Mouse (Mus musculus) MEL (cell line): Measurements from ENCODE around the gene Tab1.

Source experiments
- CTCF ChIP-seq, 3 experiments: IDR thresholded peaks in 2 of 3; conservative IDR thresholded peaks in 1 of 3; 2 replicates each; pipeline ENCODE4 v1.5.1; 2011 to 2012; ENCODE audit warnings: low read length in 3 of 3, low read depth in 2 of 3, mild to moderate bottlenecking in 2 of 3, improper control_type of control experiment in 1 of 3, inconsistent platforms in 1 of 3, mixed read lengths in 1 of 3, moderate library complexity in 1 of 3; ENCODE audit not compliant: control insufficient read depth in 1 of 3, insufficient read depth in 1 of 3, poor library complexity in 1 of 3, severe bottlenecking in 1 of 3
- EP300 ChIP-seq, 2 experiments: IDR thresholded peaks; 2 replicates each; pipeline ENCODE4 v1.6.1; 2011; ENCODE audit warnings: improper control_type of control experiment in 2 of 2, low read length in 2 of 2, low read depth in 1 of 2, mild to moderate bottlenecking in 1 of 2
- GATA1 ChIP-seq: IDR thresholded peaks from 2 replicates; pipeline ENCODE4 v1.6.1; 2011; ENCODE audit warnings: low read depth, low read length, improper control_type of control experiment
- MAX ChIP-seq: IDR thresholded peaks from 2 replicates; pipeline ENCODE4 v1.6.1; 2011; ENCODE audit warnings: low read length, improper control_type of control experiment
- POLR2A ChIP-seq, 2 experiments: IDR thresholded peaks; 2 replicates each; pipeline ENCODE4 v1.6.1; 2011 to 2012; ENCODE audit warnings: low read length in 2 of 2, mild to moderate bottlenecking in 2 of 2, control low read depth in 1 of 2, improper control_type of control experiment in 1 of 2, low read depth in 1 of 2, moderate library complexity in 1 of 2; ENCODE audit not compliant: control insufficient read depth in 1 of 2, insufficient read depth in 1 of 2, poor library complexity in 1 of 2
- SIN3A ChIP-seq: IDR thresholded peaks from 2 replicates; pipeline ENCODE4 v1.6.1; 2012; ENCODE audit warnings: low read length, improper control_type of control experiment, inconsistent platforms
- TBP ChIP-seq: IDR thresholded peaks from 2 replicates; pipeline ENCODE4 v1.8.0; 2011; ENCODE audit warnings: low read depth, low read length, improper control_type of control experiment
- UBTF ChIP-seq: IDR thresholded peaks from 2 replicates; pipeline ENCODE4 v1.6.1; 2012; ENCODE audit warnings: low read depth, mild to moderate bottlenecking, inconsistent platforms, low read length, improper control_type of control experiment, moderate library complexity, borderline replicate concordance; ENCODE audit not compliant: insufficient read depth

DNA sequence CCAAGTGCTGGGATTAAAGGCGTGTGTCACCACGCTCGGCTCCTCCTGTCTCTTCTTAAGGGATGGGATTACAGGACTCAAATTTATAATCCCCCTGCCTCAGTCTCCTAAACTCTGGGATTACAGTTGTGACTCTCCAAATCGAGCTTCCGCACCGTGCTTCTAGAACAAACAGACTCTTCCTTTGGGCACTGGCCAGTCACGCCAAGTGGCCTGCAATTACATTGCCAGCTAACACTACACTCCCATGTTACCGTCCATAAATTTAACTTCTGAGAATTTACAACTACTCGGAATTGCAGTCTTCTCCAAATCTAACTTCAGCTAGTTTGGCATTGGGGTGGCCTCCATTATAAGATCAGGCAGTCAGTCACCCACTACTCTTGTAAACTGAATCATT, 475 bp upstream of the Tab1 start:
- TF ChIP-seq POLR2A (IDR thresholded peaks at IDR 0.05; ENCODE audit: control insufficient read depth in 1 of 2, insufficient read depth in 1 of 2, low read depth in 1 of 2, low read length in 2 of 2, poor library complexity in 1 of 2), result no peak
- TF ChIP-seq EP300 (IDR thresholded peaks at IDR 0.05; ENCODE audit: low read depth in 1 of 2, low read length in 2 of 2), result no peak
- TF ChIP-seq TBP, result no peak
- no peak for TF ChIP-seq SIN3A
- TF ChIP-seq GATA1, result no peak
- TF ChIP-seq UBTF, result no peak
- no peak for TF ChIP-seq CTCF (IDR thresholded peaks at IDR 0.05 in 2 of 3, conservative IDR thresholded peaks at IDR 0.05 in 1 of 3; ENCODE audit: control insufficient read depth in 1 of 3, insufficient read depth in 1 of 3, low read depth in 2 of 3, low read length in 3 of 3, poor library complexity in 1 of 3, severe bottlenecking in 1 of 3)
- no peak for TF ChIP-seq MAX
